Mouse (Mus musculus) hindbrain, embryonic 16.5 days (tissue): ENCODE data around the gene Nnat. TPM values are rescaled to one million over a fixed set of nuclear protein-coding genes. Genes with fewer than 3 reads are reported as not detected.

Source experiments
- ATAC-seq: fragments of 200-750 bp; cut with Nextera tagmentation; 2 replicates; pipeline ENCODE4 v1.8.0; 2017; ENCODE audit warnings: moderate TSS enrichment, moderate library complexity
- H3K27ac ChIP-seq: fragments of 300-500 bp; sonication (generic); 2 replicates; pipeline ENCODE4 v1.5.1; 2014; ENCODE audit warnings: low read depth, mild to moderate bottlenecking, control low read depth, low read length, moderate library complexity
- H3K27me3 ChIP-seq: fragments of 300-500 bp; sonication (generic); replicated peaks from 2 replicates; pipeline ENCODE4 v1.6.1; 2014; ENCODE audit warnings: low read length; ENCODE audit not compliant: control insufficient read depth, insufficient read depth
- H3K36me3 ChIP-seq: fragments of 300-500 bp; sonication (generic); 2 replicates; pipeline ENCODE4 v1.6.1; 2014; ENCODE audit warnings: mild to moderate bottlenecking, low read length, moderate library complexity, mixed read lengths; ENCODE audit not compliant: control insufficient read depth, insufficient read depth
- H3K4me1 ChIP-seq: fragments of 300-500 bp; sonication (generic); 2 replicates; pipeline ENCODE4 v1.6.1; 2014; ENCODE audit warnings: low read depth, low read length; ENCODE audit not compliant: control insufficient read depth, insufficient read depth
- H3K4me2 ChIP-seq: fragments of 300-500 bp; sonication (generic); 2 replicates; pipeline ENCODE4 v1.6.1; 2014; ENCODE audit warnings: mild to moderate bottlenecking, low read length, control low read depth, moderate library complexity
- H3K4me3 ChIP-seq: fragments of 300-500 bp; sonication (generic); 2 replicates; pipeline ENCODE4 v1.5.1; 2014; ENCODE audit warnings: mild to moderate bottlenecking, low read length, control low read depth, moderate library complexity
- H3K9ac ChIP-seq: fragments of 300-500 bp; sonication (generic); 2 replicates; pipeline ENCODE4 v1.6.1; 2014; ENCODE audit warnings: low read depth, mild to moderate bottlenecking, control low read depth, low read length, moderate library complexity
- H3K9me3 ChIP-seq: fragments of 300-500 bp; sonication (generic); 2 replicates; pipeline ENCODE4 v1.6.1; 2014; ENCODE audit warnings: mild to moderate bottlenecking, low read length, moderate library complexity; ENCODE audit not compliant: control insufficient read depth
- WGBS: fragments of 180-500 bp; shearing (Covaris S2); extraction: QIAGEN DNeasy Blood & Tissue Kit; methylation state at CpG from one replicate; pipeline ENCODE4 v1.1.7; 2014; 5-methylcytosine and 5-hydroxymethylcytosine counted together
- microRNA-seq: library from miRNA; unstranded; fragments of <30 nt; microRNA quantifications from one replicate; pipeline ENCODE4, GENCODE M21; 2017
- polyA plus RNA-seq: library from polyadenylated mRNA; unstranded; fragments of >200 nt; fragmentation: Nextera tagmentation; extraction: Ambion mirVana; gene quantifications from 2 replicates; pipeline ENCODE4 v1.2.1, GENCODE M21; 2015

Nnat gene
- polyA plus RNA-seq, 1 experiment from 2014 or later: 6,388 TPM

- no peak for ATAC-seq
- H3K4me2 ChIP-seq: no peak overlapping the region
- peaks cover 3% of the 10 kb centered on the region; the same call in 1 of the 2 replicates for H3K4me1 ChIP-seq
- H3K9ac ChIP-seq: no peak overlapping the region
- H3K36me3 ChIP-seq: no peaks in the 10 kb centered on the region
- H3K4me3 ChIP-seq: no peak overlapping the region
- no peak overlapping the region for H3K27ac ChIP-seq
- H3K27me3 ChIP-seq: no peaks in the 10 kb centered on the region
- H3K9me3 ChIP-seq: no peaks in the 10 kb centered on the region
- 63% methylated on average over 3 of the region's 3 CpGs for WGBS
Observed at GRCm38 (mm10) chr2:157611735-157612134, 51.9 kb downstream of the Nnat start.

Small RNA genes lying within 50 kb of the gene (microRNA-seq; reads per million reads assigned to microRNA genes)
- 9.4 reads per million, percentile 26 among the genes with 10 or more reads in this experiment for gene Gm23134

Other genes starting within 250 kb of the Nnat start
- 0.91 and 1.0 TPM in 2 replicates for gene Ghrh, start 212.6 kb upstream of the Nnat start, polyA plus RNA-seq
- gene Manbal, start 192.5 kb upstream of the Nnat start, polyA plus RNA-seq: 120 and 123 TPM in 2 replicates
- 26.5 and 29.9 TPM in 2 replicates for gene Src, start 141.6 kb upstream of the Nnat start, polyA plus RNA-seq
- gene Blcap, start 11.2 kb downstream of the Nnat start, polyA plus RNA-seq: 288 and 298 TPM in 2 replicates
- 53.0 and 58.8 TPM in 2 replicates for gene Ctnnbl1, start 177.3 kb downstream of the Nnat start, polyA plus RNA-seq